Mouse (Mus musculus) cortical plate, adult 2 months (tissue): ENCODE data around the gene Pacsin2.

Experiments
- CTCF ChIP-seq: fragments of 200-500 bp; IDR thresholded peaks from 2 replicates; pipeline ENCODE4 v1.5.1; 2011; ENCODE audit warnings: mild to moderate bottlenecking, control low read depth, low read length; ENCODE audit not compliant: insufficient read depth; ENCODE audit errors: extremely low read depth
- POLR2A ChIP-seq: fragments of 200-500 bp; IDR thresholded peaks from 2 replicates; pipeline ENCODE4 v1.6.1; 2011; ENCODE audit warnings: mild to moderate bottlenecking, low read length, control low read depth; ENCODE audit not compliant: insufficient read depth; ENCODE audit errors: extremely low read depth

GRCm38 (mm10) chr15:83497299-83497698 is 32.9 kb upstream of the Pacsin2 start:
- TF ChIP-seq CTCF (no peak), POLR2A (no peak)
